29 mouse cellular contexts compared by ENCODE assay signal in the genomic region with DNA sequence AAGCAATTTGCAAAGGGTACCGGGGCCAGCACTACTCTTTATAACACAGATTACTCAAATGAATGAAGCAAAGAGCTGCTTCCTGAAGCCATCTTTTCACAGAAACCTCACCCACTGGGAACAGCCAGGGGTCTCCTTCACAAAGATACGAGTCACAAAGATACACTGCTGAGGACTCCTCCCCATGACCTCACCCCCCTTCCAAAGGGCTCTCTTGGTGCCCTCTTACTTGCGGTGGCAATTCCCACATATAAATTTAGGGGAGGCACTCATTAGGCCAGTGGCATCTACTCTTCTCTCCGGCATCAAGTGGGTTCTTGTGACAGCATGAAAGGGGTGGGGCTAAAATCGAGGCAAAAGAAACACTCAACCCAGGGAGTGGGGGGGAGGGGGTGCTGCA. TPM values are rescaled to one million over a fixed set of nuclear protein-coding genes. Genes with fewer than 3 reads are reported as not detected.
"Had no signal": no experiment of that assay in that cellular context is flagged by ENCODE, and none has a peak within 500 bp of the region (broad histone marks: within the 10 kb centered on the region; RNA-seq: fewer than 3 reads in every experiment).

No protein-coding gene starts in this region.

- ATAC-seq: hindbrain, embryonic 16.5 days; intestine, embryonic 16.5 days; liver, embryonic 12.5 days had no signal

- H3K9ac ChIP-seq: heart, embryonic 12.5 days; hindbrain, embryonic 12.5 days; hindbrain, embryonic 14.5 days; kidney, embryonic 15.5 days; limb, embryonic 13.5 days; limb, embryonic 15.5 days; liver, embryonic 12.5 days had no signal

- H3K9me3 ChIP-seq: heart, embryonic 10.5 days; heart, embryonic 12.5 days; hindbrain, embryonic 10.5 days; hindbrain, embryonic 12.5 days; kidney, embryonic 15.5 days; limb, embryonic 13.5 days; limb, embryonic 15.5 days; liver, embryonic 12.5 days had no signal

- H3K4me1 ChIP-seq: heart, embryonic 12.5 days; kidney, embryonic 15.5 days; limb, embryonic 13.5 days; liver, embryonic 12.5 days had no signal

- DNase-seq: gastrocnemius, adult 2 months; gastrocnemius, postnatal 10 days; gastrocnemius, postnatal 25 days; heart, adult 18-20 months; heart, postnatal 10 days; heart, postnatal 4 days; kidney, adult 11 months; kidney, adult 2 months; kidney, adult 9 months; kidney, postnatal 14 days; kidney, postnatal 36 days; layer of hippocampus, adult 9-11 months; layer of hippocampus, postnatal 36 days; left cerebral cortex, postnatal 4 days had no signal

- H3K36me3 ChIP-seq: heart, embryonic 10.5 days; heart, embryonic 12.5 days; hindbrain, embryonic 10.5 days; hindbrain, embryonic 12.5 days; kidney, embryonic 15.5 days; limb, embryonic 13.5 days; limb, embryonic 15.5 days; liver, embryonic 12.5 days had no signal

- H3K4me3 ChIP-seq: gastrocnemius, adult 2 months; heart, embryonic 10.5 days; heart, embryonic 12.5 days; hindbrain, embryonic 10.5 days; hindbrain, embryonic 12.5 days; kidney, embryonic 15.5 days; limb, embryonic 13.5 days; limb, embryonic 15.5 days; liver, embryonic 12.5 days had no signal

- H3K27ac ChIP-seq: gastrocnemius, adult 2 months; heart, embryonic 10.5 days; hindbrain, embryonic 10.5 days; hindbrain, embryonic 12.5 days; hindbrain, embryonic 14.5 days; kidney, embryonic 15.5 days; kidney, postnatal 0 days; limb, embryonic 13.5 days; limb, embryonic 15.5 days; liver, embryonic 12.5 days had no signal

- H3K4me2 ChIP-seq: heart, embryonic 12.5 days; hindbrain, embryonic 12.5 days; hindbrain, embryonic 14.5 days; kidney, embryonic 15.5 days; limb, embryonic 13.5 days; limb, embryonic 15.5 days; liver, embryonic 12.5 days had no signal

RNA-seq across cellular contexts. Expression of gene Tmem132d, which starts 8.2 kb away (rescaled TPM):
- total RNA-seq: granulocyte monocyte progenitor cell, adult 5-6 weeks; heart, adult 18-20 months; heart, adult 8-10 months; liver, adult 2 months had no signal
- polyA plus RNA-seq: intestine, embryonic 16.5 days; kidney, adult 2 months; liver, adult 2 months had no signal
